Mouse (Mus musculus): Measurements from ENCODE around the gene Acss2.

GRCm38 (mm10) chr2:155627030-155627738 is 109.4 kb downstream of the Acss2 start:
- no peak for TF ChIP-seq POLR2A (IDR thresholded peaks at IDR 0.05; ENCODE audit: low read depth, low read length)
- peak; percentile 91 for TF ChIP-seq CTCF (IDR thresholded peaks at IDR 0.05; ENCODE audit: borderline replicate concordance, insufficient read depth, low read length)

Measured in embryonic fibroblast, embryonic 13.5 days (primary cell).